Mouse (Mus musculus) 416B (cell line): ENCODE data around the gene Arl14.
"Not testable (repeated sequence)": the region's sequence is repeated elsewhere in the genome, so short reads cannot be mapped to it uniquely, and the experiment has no call there.

Experiments used
- DNase-seq: peaks from one replicate; pipeline ENCODE4 v3.0.0; 2011; ENCODE audit warnings: low read depth

The Arl14 gene

GRCm38 (mm10) chr3:69213465-69213864, 8.8 kb upstream of the Arl14 start:
- no peak for DNase-seq

GRCm38 (mm10) chr3:69214566-69214965, 7.7 kb upstream of the Arl14 start:
- DNase-seq, result peak; percentile 59

GRCm38 (mm10) chr3:69222502-69222900, 282 bp downstream of the Arl14 start:
- DNase-seq, result no peak

GRCm38 (mm10) chr3:69222987-69223386, 768 bp downstream of the Arl14 start:
- DNase-seq, result no peak

- DNase-seq, result no peak
Observed at GRCm38 (mm10) chr3:69223666-69224065, 1.4 kb downstream of the Arl14 start.

- DNase-seq, result no peak
Observed at GRCm38 (mm10) chr3:69225019-69225418, 2.8 kb downstream of the Arl14 start.

- DNase-seq, result no peak
Observed at GRCm38 (mm10) chr3:69226496-69226895, 4.3 kb downstream of the Arl14 start.

GRCm38 (mm10) chr3:69228002-69228401, 5.8 kb downstream of the Arl14 start:
- peak; percentile 34 for DNase-seq

- DNase-seq, result no peak
Observed at GRCm38 (mm10) chr3:69231522-69232138, 9.4 kb downstream of the Arl14 start.

GRCm38 (mm10) chr3:69233552-69234189, 11.5 kb downstream of the Arl14 start:
- not testable (repeated sequence) for DNase-seq

- DNase-seq, result no peak
Observed at GRCm38 (mm10) chr3:69234525-69234924, 12.3 kb downstream of the Arl14 start.

GRCm38 (mm10) chr3:69235806-69236205, 13.6 kb downstream of the Arl14 start:
- DNase-seq, result no peak

GRCm38 (mm10) chr3:69236491-69236890, 14.3 kb downstream of the Arl14 start:
- DNase-seq, result no peak

- peak; percentile 83 for DNase-seq
Observed at GRCm38 (mm10) chr3:69238141-69238851, 16.1 kb downstream of the Arl14 start.

GRCm38 (mm10) chr3:69239246-69239645, 17.0 kb downstream of the Arl14 start:
- DNase-seq, result no peak

GRCm38 (mm10) chr3:69241020-69241419, 18.8 kb downstream of the Arl14 start:
- peak; percentile 75 for DNase-seq

- peak; percentile 72 for DNase-seq
Observed at GRCm38 (mm10) chr3:69253096-69253866, 31.1 kb downstream of the Arl14 start.

GRCm38 (mm10) chr3:69254676-69255075, 32.5 kb downstream of the Arl14 start:
- DNase-seq, result no peak

GRCm38 (mm10) chr3:69257049-69257699, 35.0 kb downstream of the Arl14 start:
- DNase-seq, result peak; percentile 86

- DNase-seq, result no peak
Observed at GRCm38 (mm10) chr3:69263010-69263643, 40.9 kb downstream of the Arl14 start.

GRCm38 (mm10) chr3:69264299-69264698, 42.1 kb downstream of the Arl14 start:
- not testable (repeated sequence) for DNase-seq
